Mouse (Mus musculus) limb, embryonic 11.5 days (tissue): Measurements from ENCODE around the gene Gm45062. TPM values are rescaled to one million over a fixed set of nuclear protein-coding genes. Genes with fewer than 3 reads are reported as not detected.

ENCODE experiments used
- ATAC-seq: fragments of 200-750 bp; cut with Nextera tagmentation; 2 replicates; pipeline ENCODE4 v1.8.0; 2017; ENCODE audit warnings: low read depth; ENCODE audit not compliant: insufficient number of reproducible peaks, low FRiP score, low TSS enrichment
- DNase-seq: peaks from one replicate; pipeline ENCODE4 v3.0.0-alpha.2; 2015; ENCODE audit warnings: low spot score
- H3K27ac ChIP-seq: fragments of 300-500 bp; sonication (generic); replicated peaks from 2 replicates; pipeline ENCODE4 v1.5.1; 2014; ENCODE audit warnings: low read depth, mild to moderate bottlenecking, low read length
- H3K27me3 ChIP-seq: fragments of 300-500 bp; sonication (generic); 2 replicates; pipeline ENCODE4 v1.6.1; 2014; ENCODE audit warnings: mild to moderate bottlenecking, low read length, mixed read lengths; ENCODE audit not compliant: control insufficient read depth, insufficient read depth
- H3K36me3 ChIP-seq: fragments of 300-500 bp; sonication (generic); 2 replicates; pipeline ENCODE4 v1.6.1; 2014; ENCODE audit warnings: mild to moderate bottlenecking, low read length, moderate library complexity, mixed read lengths; ENCODE audit not compliant: control insufficient read depth, insufficient read depth
- H3K4me1 ChIP-seq: fragments of 300-500 bp; sonication (generic); 2 replicates; pipeline ENCODE4 v1.6.1; 2014; ENCODE audit warnings: low read length, mixed read lengths; ENCODE audit not compliant: control insufficient read depth, insufficient read depth
- H3K4me2 ChIP-seq: fragments of 300-500 bp; sonication (generic); 2 replicates; pipeline ENCODE4 v1.6.1; 2014; ENCODE audit warnings: low read depth, mild to moderate bottlenecking, moderate library complexity; ENCODE audit not compliant: severe bottlenecking
- H3K4me3 ChIP-seq: fragments of 300-500 bp; sonication (generic); 2 replicates; pipeline ENCODE4 v1.5.1; 2014; ENCODE audit warnings: low read depth, low read length
- H3K9ac ChIP-seq: fragments of 300-500 bp; sonication (generic); 2 replicates; pipeline ENCODE4 v1.6.1; 2014; ENCODE audit warnings: mild to moderate bottlenecking, low read length
- H3K9me3 ChIP-seq: fragments of 300-500 bp; sonication (generic); 2 replicates; pipeline ENCODE4 v1.6.1; 2016; ENCODE audit warnings: low read length; ENCODE audit not compliant: control insufficient read depth
- WGBS: fragments of 180-500 bp; shearing (Covaris S2); extraction: QIAGEN DNeasy Blood & Tissue Kit; methylation state at CpG from one replicate; pipeline ENCODE4 v1.1.7; 2014; 5-methylcytosine and 5-hydroxymethylcytosine counted together
- polyA plus RNA-seq: library from polyadenylated mRNA; unstranded; fragments of >200 nt; fragmentation: Nextera tagmentation; extraction: Ambion mirVana; gene quantifications from 2 replicates; pipeline ENCODE4 v1.2.1, GENCODE M21; 2014

Gene Gm45062
- polyA plus RNA-seq, 1 experiment from 2014 or later, result 16.1 TPM

GRCm38 (mm10) chr6:8617369-8617768, 358.1 kb downstream of the Gm45062 start:
- H3K9me3 ChIP-seq, result no peaks in the 10 kb centered on the region
- no peak overlapping the region for H3K4me3 ChIP-seq
- H3K27ac ChIP-seq, result no peak overlapping the region
- H3K4me1 ChIP-seq, result no peaks in the 10 kb centered on the region
- H3K4me2 ChIP-seq, result no peak overlapping the region
- no peaks in the 10 kb centered on the region for H3K27me3 ChIP-seq
- DNase-seq (no peak), ATAC-seq (no peak)
- no peak overlapping the region for H3K9ac ChIP-seq
- WGBS, result 82% methylated on average over 2 of the region's 2 CpGs
- no peaks in the 10 kb centered on the region for H3K36me3 ChIP-seq

DNA sequence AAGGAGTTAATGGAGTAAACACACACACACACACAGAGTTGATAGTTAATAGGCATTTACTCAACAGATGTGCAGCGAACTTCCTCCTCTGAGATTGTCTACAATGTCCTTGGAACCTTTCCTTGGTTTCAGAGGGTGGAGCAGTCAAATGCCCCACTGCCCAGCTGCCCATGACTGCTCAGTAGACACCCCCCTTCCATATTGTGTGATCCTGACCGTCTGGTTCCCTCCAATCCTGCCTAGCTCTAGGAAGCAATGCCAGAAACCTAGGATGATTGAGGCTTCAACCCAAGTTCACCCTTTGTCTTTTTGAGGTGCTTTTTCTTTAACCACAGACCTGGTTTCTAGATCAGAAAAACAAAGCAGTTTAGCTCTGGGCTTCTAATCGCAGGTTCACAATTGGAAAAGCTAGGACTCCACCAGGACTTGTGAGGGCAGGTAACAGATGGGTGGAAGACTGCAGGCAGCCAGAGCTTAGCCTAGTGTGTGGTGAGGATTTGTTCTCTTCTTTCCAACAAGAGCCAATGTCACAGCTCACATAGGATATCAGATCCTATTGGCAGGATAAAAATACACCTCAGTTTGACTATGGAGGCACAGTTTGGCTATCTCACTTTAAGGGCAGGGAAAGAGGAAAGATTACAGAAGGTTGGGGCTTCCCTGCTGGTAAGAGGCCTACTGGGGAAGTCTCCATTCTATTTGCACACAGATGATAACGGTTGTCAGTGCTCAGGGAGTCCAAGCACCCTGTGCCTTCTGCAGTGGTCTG, 360.5 kb downstream of the Gm45062 start:
- H3K4me3 ChIP-seq, result no peak overlapping the region
- no peak for ATAC-seq

GRCm38 (mm10) chr6:8623045-8623444, 363.8 kb downstream of the Gm45062 start:
- H3K27me3 ChIP-seq, result no peaks in the 10 kb centered on the region
- no peaks in the 10 kb centered on the region for H3K9me3 ChIP-seq
- H3K36me3 ChIP-seq, result no peaks in the 10 kb centered on the region
- ATAC-seq, result no peak
- H3K4me2 ChIP-seq, result no peak overlapping the region
- no peak for DNase-seq
- H3K9ac ChIP-seq, result no peak overlapping the region
- no peaks in the 10 kb centered on the region for H3K4me1 ChIP-seq
- WGBS, result 83% methylated on average over 3 of the region's 3 CpGs
- H3K27ac ChIP-seq, result no peak overlapping the region
- H3K4me3 ChIP-seq, result no peak overlapping the region

More for the DNA sequence above, 360.5 kb downstream of the Gm45062 start:
- Histone ChIP-seq H3K4me1 (no peaks in the 10 kb centered on the region), H3K4me2 (no peak overlapping the region), H3K27ac (no peak overlapping the region), H3K9me3 (no peaks in the 10 kb centered on the region), H3K27me3 (no peaks in the 10 kb centered on the region), H3K36me3 (no peaks in the 10 kb centered on the region), H3K9ac (no peak overlapping the region)
- 85% methylated on average over 4 of the region's 4 CpGs for WGBS
- no peak for DNase-seq

DNA sequence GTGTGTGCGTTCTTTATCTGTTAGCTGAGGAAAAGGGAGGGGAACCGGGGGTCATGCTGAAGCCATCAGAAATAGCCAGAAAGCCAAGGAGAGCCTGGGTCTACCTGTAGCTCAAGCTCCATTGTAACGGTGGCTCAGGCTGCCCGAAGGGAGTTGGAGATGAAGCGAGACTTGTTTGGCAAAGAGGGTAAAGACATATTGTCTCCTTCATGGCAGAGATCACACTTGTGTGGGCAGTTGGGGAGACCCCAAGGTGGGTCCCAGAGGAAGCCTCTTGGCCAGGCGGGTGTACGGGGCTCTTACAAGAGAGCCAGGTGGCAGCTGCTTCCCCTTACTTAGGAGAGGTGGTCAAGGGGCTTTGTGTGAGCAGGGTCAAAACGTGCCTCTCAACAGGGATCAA, 369.0 kb downstream of the Gm45062 start:
- Histone ChIP-seq H3K4me2 (no peak overlapping the region), H3K4me1 (no peaks in the 10 kb centered on the region), H3K27me3 (no peaks in the 10 kb centered on the region), H3K4me3 (no peak overlapping the region), H3K27ac (no peak overlapping the region), H3K36me3 (no peaks in the 10 kb centered on the region), H3K9ac (no peak overlapping the region), H3K9me3 (no peaks in the 10 kb centered on the region)
- 90% methylated on average over 8 of the region's 8 CpGs for WGBS
- ATAC-seq, result no peak
- DNase-seq, result no peak

DNA sequence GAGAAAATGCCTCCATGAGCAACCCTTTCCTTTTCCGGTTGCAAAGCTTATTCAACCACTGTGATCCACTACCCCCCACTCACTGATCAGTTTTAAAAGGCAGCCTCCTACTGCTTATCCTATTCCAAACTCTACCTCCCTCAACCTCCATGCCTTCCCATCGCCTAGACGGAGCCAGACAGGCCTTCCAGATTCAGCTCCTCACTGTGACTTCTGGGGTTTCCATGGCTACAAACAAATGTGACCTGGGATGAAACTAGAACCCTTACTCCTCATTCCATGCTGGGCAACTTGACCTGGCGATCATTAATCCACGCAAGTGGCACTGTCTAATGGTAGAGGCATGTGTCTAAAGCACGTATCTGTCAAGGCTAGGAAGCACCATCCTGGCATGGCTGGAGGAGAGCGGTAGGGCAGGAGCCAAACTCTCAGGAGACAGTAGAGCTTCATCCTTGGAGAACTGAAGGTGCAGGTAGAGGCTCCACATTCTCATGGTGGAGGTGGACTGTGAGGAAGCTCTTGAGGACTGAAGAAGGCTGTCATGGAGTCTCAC, 369.5 kb downstream of the Gm45062 start:
- no peak for ATAC-seq

DNA sequence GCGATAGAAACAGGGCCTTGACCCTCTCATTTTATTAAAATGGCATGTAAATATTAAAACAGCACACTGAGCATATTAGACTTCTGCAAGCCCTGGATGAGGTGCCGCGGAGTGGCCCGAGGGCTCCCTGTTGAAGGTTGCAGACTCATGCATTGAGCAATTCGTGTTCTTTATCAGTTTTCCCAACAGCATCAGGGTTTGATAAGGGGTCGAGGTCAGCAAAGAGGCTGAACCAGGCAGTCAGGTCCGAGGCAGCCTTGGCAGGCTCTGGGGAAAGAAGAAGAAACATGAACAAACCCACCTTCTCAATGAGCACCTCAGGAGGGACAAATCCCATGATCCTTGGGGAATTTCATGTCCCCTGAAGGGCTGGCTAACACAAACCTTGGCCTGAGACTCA, 371.3 kb downstream of the Gm45062 start:
- Histone ChIP-seq H3K4me2 (no peak overlapping the region), H3K9ac (no peak overlapping the region), H3K4me3 (no peak overlapping the region), H3K9me3 (no peaks in the 10 kb centered on the region), H3K27me3 (no peaks in the 10 kb centered on the region), H3K27ac (no peak overlapping the region), H3K36me3 (no peaks in the 10 kb centered on the region), H3K4me1 (no peaks in the 10 kb centered on the region)
- 84% methylated on average over 7 of the region's 7 CpGs for WGBS
- DNase-seq (no peak), ATAC-seq (no peak)

More for the DNA sequence above, 369.5 kb downstream of the Gm45062 start:
- no peaks in the 10 kb centered on the region for H3K27me3 ChIP-seq
- H3K36me3 ChIP-seq, result no peaks in the 10 kb centered on the region
- DNase-seq, result no peak
- H3K27ac ChIP-seq, result no peak overlapping the region
- no peak overlapping the region for H3K4me3 ChIP-seq
- H3K4me2 ChIP-seq, result no peak overlapping the region
- no peak overlapping the region for H3K9ac ChIP-seq
- 90% methylated on average over 7 of the region's 7 CpGs for WGBS
- no peaks in the 10 kb centered on the region for H3K9me3 ChIP-seq
- H3K4me1 ChIP-seq, result no peaks in the 10 kb centered on the region

- DNase-seq (no peak), ATAC-seq (no peak)
- WGBS, result 82% methylated on average over 8 of the region's 8 CpGs
- H3K4me2 ChIP-seq, result no peak overlapping the region
- no peaks in the 10 kb centered on the region for H3K4me1 ChIP-seq
- no peak overlapping the region for H3K4me3 ChIP-seq
- no peaks in the 10 kb centered on the region for H3K27me3 ChIP-seq
- no peaks in the 10 kb centered on the region for H3K9me3 ChIP-seq
- H3K36me3 ChIP-seq, result no peaks in the 10 kb centered on the region
- no peak overlapping the region for H3K9ac ChIP-seq
- no peak overlapping the region for H3K27ac ChIP-seq
Observed at GRCm38 (mm10) chr6:8631362-8631761, 372.1 kb downstream of the Gm45062 start.

GRCm38 (mm10) chr6:8631986-8632632, 372.9 kb downstream of the Gm45062 start:
- ATAC-seq, result no peak
- 48% methylated on average over 5 of the region's 5 CpGs for WGBS
- no peak overlapping the region for H3K9ac ChIP-seq
- no peak overlapping the region for H3K4me3 ChIP-seq
- H3K9me3 ChIP-seq, result no peaks in the 10 kb centered on the region
- H3K4me1 ChIP-seq, result no peaks in the 10 kb centered on the region
- H3K27me3 ChIP-seq, result no peaks in the 10 kb centered on the region
- no peak for DNase-seq
- H3K36me3 ChIP-seq, result no peaks in the 10 kb centered on the region
- H3K27ac ChIP-seq, result no peak overlapping the region
- no peak overlapping the region for H3K4me2 ChIP-seq
